Mouse (Mus musculus): ENCODE measurements around the gene Pih1d1.

DNA sequence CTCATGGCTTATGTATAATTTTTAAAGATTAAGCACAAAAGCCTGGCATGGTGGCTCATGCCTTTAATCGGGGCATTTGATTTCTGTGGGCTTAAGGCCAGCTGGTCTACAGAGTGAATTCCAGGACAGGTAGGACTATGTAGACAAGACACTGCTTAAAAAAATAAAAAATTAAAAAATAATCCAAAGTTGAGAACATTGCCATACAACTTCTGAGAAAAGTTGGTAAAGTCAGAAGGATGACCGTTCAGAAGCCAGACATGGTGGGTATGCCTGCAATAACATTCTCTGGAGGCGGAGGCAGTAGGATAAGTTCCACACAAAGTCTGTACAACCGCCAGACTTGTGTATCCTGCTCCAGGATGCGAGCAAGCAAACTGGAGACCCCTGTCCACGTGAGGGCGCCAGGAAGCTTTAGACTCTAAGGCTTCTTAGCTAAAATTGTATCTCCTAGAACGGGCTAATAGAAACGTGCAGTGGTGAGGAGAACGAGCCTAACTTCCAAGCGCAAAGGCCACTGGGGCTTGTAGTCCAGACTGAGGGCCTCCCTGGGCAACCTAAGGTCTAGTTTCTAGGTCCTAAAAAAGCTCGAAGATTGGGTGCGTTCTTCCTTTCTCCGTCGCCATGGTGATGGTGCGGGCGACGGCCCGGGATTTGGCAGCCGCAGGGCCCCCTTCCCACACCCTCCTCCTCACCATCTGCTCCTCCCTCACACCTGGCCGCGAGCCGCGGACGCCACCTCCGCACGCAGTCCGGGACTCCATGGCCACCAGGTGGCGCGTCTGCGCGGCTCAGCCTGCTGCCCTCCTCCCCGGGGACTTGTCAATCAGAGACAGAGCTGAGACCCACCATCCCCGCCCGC is 7.7 kb downstream of the Pih1d1 start:
- TF ChIP-seq CTCF (IDR thresholded peaks at IDR 0.05; ENCODE audit: low read depth, low read length): peak; percentile 80
- TF ChIP-seq POLR2A (IDR thresholded peaks at IDR 0.05; ENCODE audit: borderline replicate concordance, low read depth, low read length): no peak

All from bone marrow macrophage, adult 2 months (primary cell).